Mouse (Mus musculus): ENCODE measurements around the gene Ace. TPM values are rescaled to one million over a fixed set of nuclear protein-coding genes. Genes with fewer than 3 reads are reported as not detected.

Gene Ace
- polyA plus RNA-seq, 1 experiment: 1.3 TPM

GRCm38 (mm10) chr11:105927065-105928030 is 40.4 kb upstream of the Ace start:
- no peaks in the 10 kb centered on the region for H3K27me3 ChIP-seq (ENCODE audit: control insufficient read depth, insufficient read depth, insufficient read length)
- no peaks in the 10 kb centered on the region for H3K79me3 ChIP-seq (ENCODE audit: low read depth)
- no peak overlapping the region for H3ac ChIP-seq (ENCODE audit: control insufficient read depth, insufficient read length, low read depth)
- no peak overlapping the region for H3K4me3 ChIP-seq (ENCODE audit: insufficient read depth, poor library complexity, severe bottlenecking)
- H3K79me2 ChIP-seq (ENCODE audit: control insufficient read depth, insufficient read depth): no peaks in the 10 kb centered on the region
- no peaks in the 10 kb centered on the region for H3K36me3 ChIP-seq (ENCODE audit: control insufficient read depth, insufficient read depth)
- TF ChIP-seq MAX (IDR thresholded peaks at IDR 0.05) (no peak), CTCF (IDR thresholded peaks at IDR 0.05; ENCODE audit: control insufficient read depth, insufficient read depth, insufficient read length) (peak; percentile 66), USF1 (IDR thresholded peaks at IDR 0.05; ENCODE audit: low read depth) (no peak)

GRCm38 (mm10) chr11:105928171-105928570 is 39.6 kb upstream of the Ace start:
- H3K79me3 ChIP-seq (ENCODE audit: low read depth): no peaks in the 10 kb centered on the region
- H3ac ChIP-seq (ENCODE audit: control insufficient read depth, insufficient read length, low read depth): no peak overlapping the region
- H3K36me3 ChIP-seq (ENCODE audit: control insufficient read depth, insufficient read depth): no peaks in the 10 kb centered on the region
- no peaks in the 10 kb centered on the region for H3K27me3 ChIP-seq (ENCODE audit: control insufficient read depth, insufficient read depth, insufficient read length)
- H3K4me3 ChIP-seq (ENCODE audit: insufficient read depth, poor library complexity, severe bottlenecking): no peak overlapping the region
- no peak for TF ChIP-seq MYOG (IDR thresholded peaks at IDR 0.05; ENCODE audit: control insufficient read depth, extremely low read depth, insufficient read length)
- TF ChIP-seq MAX (IDR thresholded peaks at IDR 0.05): no peak
- H3K79me2 ChIP-seq (ENCODE audit: control insufficient read depth, insufficient read depth): no peaks in the 10 kb centered on the region

- Histone ChIP-seq H3K79me3 (ENCODE audit: low read depth) (no peaks in the 10 kb centered on the region), H3K4me3 (ENCODE audit: insufficient read depth, poor library complexity, severe bottlenecking) (no peak overlapping the region), H3K36me3 (ENCODE audit: control insufficient read depth, insufficient read depth) (no peaks in the 10 kb centered on the region), H3ac (ENCODE audit: control insufficient read depth, insufficient read length, low read depth) (no peak overlapping the region), H3K79me2 (ENCODE audit: control insufficient read depth, insufficient read depth) (no peaks in the 10 kb centered on the region), H3K27me3 (ENCODE audit: control insufficient read depth, insufficient read depth, insufficient read length) (no peaks in the 10 kb centered on the region)
- TF ChIP-seq MYOG (IDR thresholded peaks at IDR 0.05; ENCODE audit: control insufficient read depth, extremely low read depth, insufficient read length): no peak
- TF ChIP-seq CTCF (IDR thresholded peaks at IDR 0.05; ENCODE audit: control insufficient read depth, insufficient read depth, insufficient read length): no peak
- no peak for TF ChIP-seq USF1 (IDR thresholded peaks at IDR 0.05; ENCODE audit: low read depth)
- no peak for TF ChIP-seq CEBPB (IDR thresholded peaks at IDR 0.05; ENCODE audit: low read depth)
- TF ChIP-seq FOSL1 (IDR thresholded peaks at IDR 0.05; ENCODE audit: insufficient read depth, low read length, poor library complexity, severe bottlenecking): no peak
- no peak for TF ChIP-seq MAX (IDR thresholded peaks at IDR 0.05)
- no peak for TF ChIP-seq MYOD1 (IDR thresholded peaks at IDR 0.05; ENCODE audit: control insufficient read depth, insufficient read length, low read depth)
Observed at GRCm38 (mm10) chr11:105931380-105931779, 36.4 kb upstream of the Ace start.

- H3K79me3 ChIP-seq (ENCODE audit: low read depth): no peaks in the 10 kb centered on the region
- no peak for TF ChIP-seq CTCF (IDR thresholded peaks at IDR 0.05; ENCODE audit: control insufficient read depth, insufficient read depth, insufficient read length)
- TF ChIP-seq CEBPB (IDR thresholded peaks at IDR 0.05; ENCODE audit: low read depth): no peak
- no peak for TF ChIP-seq USF1 (IDR thresholded peaks at IDR 0.05; ENCODE audit: low read depth)
- TF ChIP-seq MYOG (IDR thresholded peaks at IDR 0.05; ENCODE audit: control insufficient read depth, extremely low read depth, insufficient read length): no peak
- TF ChIP-seq MAX (IDR thresholded peaks at IDR 0.05): no peak
- no peaks in the 10 kb centered on the region for H3K27me3 ChIP-seq (ENCODE audit: control insufficient read depth, insufficient read depth, insufficient read length)
- H3K79me2 ChIP-seq (ENCODE audit: control insufficient read depth, insufficient read depth): no peaks in the 10 kb centered on the region
- H3ac ChIP-seq (ENCODE audit: control insufficient read depth, insufficient read length, low read depth): no peak overlapping the region
- H3K36me3 ChIP-seq (ENCODE audit: control insufficient read depth, insufficient read depth): no peaks in the 10 kb centered on the region
- H3K4me3 ChIP-seq (ENCODE audit: insufficient read depth, poor library complexity, severe bottlenecking): no peak overlapping the region
Observed at GRCm38 (mm10) chr11:105933746-105934145, 34.0 kb upstream of the Ace start.

- no peaks in the 10 kb centered on the region for H3K79me2 ChIP-seq (ENCODE audit: control insufficient read depth, insufficient read depth)
- H3K27me3 ChIP-seq (ENCODE audit: control insufficient read depth, insufficient read depth, insufficient read length): no peaks in the 10 kb centered on the region
- H3K36me3 ChIP-seq (ENCODE audit: control insufficient read depth, insufficient read depth): no peaks in the 10 kb centered on the region
- H3K4me3 ChIP-seq (ENCODE audit: insufficient read depth, poor library complexity, severe bottlenecking): no peak overlapping the region
- H3ac ChIP-seq (ENCODE audit: control insufficient read depth, insufficient read length, low read depth): no peak overlapping the region
- TF ChIP-seq USF1 (IDR thresholded peaks at IDR 0.05; ENCODE audit: low read depth) (no peak), MAX (IDR thresholded peaks at IDR 0.05) (no peak), FOSL1 (IDR thresholded peaks at IDR 0.05; ENCODE audit: insufficient read depth, low read length, poor library complexity, severe bottlenecking) (no peak), CTCF (IDR thresholded peaks at IDR 0.05; ENCODE audit: control insufficient read depth, insufficient read depth, insufficient read length) (no peak), CEBPB (IDR thresholded peaks at IDR 0.05; ENCODE audit: low read depth) (no peak), MYOG (IDR thresholded peaks at IDR 0.05; ENCODE audit: control insufficient read depth, extremely low read depth, insufficient read length) (no peak), MYOD1 (IDR thresholded peaks at IDR 0.05; ENCODE audit: control insufficient read depth, insufficient read length, low read depth) (no peak)
- H3K79me3 ChIP-seq (ENCODE audit: low read depth): no peaks in the 10 kb centered on the region
Observed at GRCm38 (mm10) chr11:105934303-105934711, 33.4 kb upstream of the Ace start.

GRCm38 (mm10) chr11:105934816-105935215 is 32.9 kb upstream of the Ace start:
- no peaks in the 10 kb centered on the region for H3K79me3 ChIP-seq (ENCODE audit: low read depth)
- H3ac ChIP-seq (ENCODE audit: control insufficient read depth, insufficient read length, low read depth): no peak overlapping the region
- no peaks in the 10 kb centered on the region for H3K27me3 ChIP-seq (ENCODE audit: control insufficient read depth, insufficient read depth, insufficient read length)
- no peak overlapping the region for H3K4me3 ChIP-seq (ENCODE audit: insufficient read depth, poor library complexity, severe bottlenecking)
- no peaks in the 10 kb centered on the region for H3K79me2 ChIP-seq (ENCODE audit: control insufficient read depth, insufficient read depth)
- TF ChIP-seq CEBPB (IDR thresholded peaks at IDR 0.05; ENCODE audit: low read depth): no peak
- H3K36me3 ChIP-seq (ENCODE audit: control insufficient read depth, insufficient read depth): no peaks in the 10 kb centered on the region
